Mouse (Mus musculus) right cerebral cortex, postnatal 4 days (tissue): Measurements from ENCODE around the gene Olfr1393.
"Not testable (repeated sequence)": the region's sequence is repeated elsewhere in the genome, so short reads cannot be mapped to it uniquely, and the experiment has no call there.

Experiments used
- DNase-seq: peaks from one replicate; pipeline ENCODE4 v3.0.0-alpha.2; 2022

Gene Olfr1393

GRCm38 (mm10) chr11:49252048-49252447 is 26.1 kb upstream of the Olfr1393 start:
- no peak for DNase-seq

DNA sequence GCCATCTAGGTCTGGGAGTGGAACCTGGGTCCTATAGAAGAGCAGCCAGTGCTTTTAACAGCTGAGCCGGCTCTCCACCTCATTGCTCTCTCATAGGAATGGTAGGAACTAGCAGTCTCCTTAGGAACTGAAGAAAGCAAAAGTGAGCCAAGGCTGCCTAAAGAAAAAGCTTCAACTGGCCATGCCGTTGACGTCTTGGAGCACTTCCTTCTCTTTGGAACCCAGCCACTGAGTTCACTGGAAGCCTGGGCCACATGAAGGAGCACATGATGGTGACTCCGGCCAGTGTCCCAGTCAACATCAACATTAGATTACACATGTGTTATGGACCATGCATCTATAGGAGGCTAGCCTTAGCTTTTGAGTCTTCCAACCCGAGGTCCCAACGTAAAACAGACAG is 25.1 kb upstream of the Olfr1393 start:
- no peak for DNase-seq

GRCm38 (mm10) chr11:49259296-49259695 is 18.8 kb upstream of the Olfr1393 start:
- DNase-seq: no peak

DNA sequence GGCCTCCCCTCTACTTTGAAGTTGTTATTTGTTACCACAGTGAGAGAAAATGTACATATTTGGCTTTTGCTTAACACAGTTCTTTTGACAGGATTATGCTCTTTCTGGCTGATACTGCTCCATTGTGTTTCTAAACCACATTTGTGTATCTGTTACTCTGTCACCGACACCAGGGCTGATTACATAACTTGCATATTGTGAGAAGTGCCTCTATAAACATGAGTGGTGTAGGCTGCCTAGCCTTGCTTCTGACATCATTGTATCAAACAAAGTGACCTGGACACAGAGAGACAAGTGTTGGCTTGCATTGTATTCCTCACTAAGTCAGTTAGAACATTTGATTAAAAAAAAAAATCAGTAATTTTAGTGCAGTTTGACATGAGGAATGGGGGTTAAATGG is 18.3 kb upstream of the Olfr1393 start:
- no peak for DNase-seq

- no peak for DNase-seq
These were observed 17.3 kb upstream of the Olfr1393 start for GRCm38 (mm10) chr11:49260598-49261312.

DNA sequence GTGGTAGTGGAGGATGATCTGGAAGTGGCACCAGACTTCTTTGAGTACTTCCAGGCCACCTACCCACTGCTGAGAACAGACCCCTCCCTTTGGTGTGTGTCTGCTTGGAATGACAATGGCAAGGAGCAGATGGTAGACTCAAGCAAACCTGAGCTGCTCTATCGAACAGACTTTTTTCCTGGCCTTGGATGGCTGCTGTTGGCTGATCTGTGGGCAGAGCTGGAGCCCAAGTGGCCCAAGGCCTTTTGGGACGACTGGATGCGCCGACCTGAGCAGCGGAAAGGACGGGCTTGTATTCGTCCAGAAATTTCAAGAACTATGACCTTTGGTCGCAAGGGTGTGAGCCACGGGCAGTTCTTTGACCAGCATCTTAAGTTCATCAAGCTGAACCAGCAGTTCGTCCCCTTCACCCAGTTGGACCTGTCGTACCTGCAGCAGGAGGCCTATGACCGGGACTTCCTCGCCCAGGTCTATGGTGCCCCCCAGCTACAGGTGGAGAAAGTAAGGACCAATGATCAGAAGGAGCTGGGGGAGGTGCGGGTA is 16.7 kb upstream of the Olfr1393 start:
- no peak for DNase-seq

- no peak for DNase-seq
These were observed 15.8 kb upstream of the Olfr1393 start for GRCm38 (mm10) chr11:49262286-49262685.

- no peak for DNase-seq
These were observed 15.0 kb upstream of the Olfr1393 start for GRCm38 (mm10) chr11:49263149-49263548.

GRCm38 (mm10) chr11:49264081-49264480 is 14.0 kb upstream of the Olfr1393 start:
- no peak for DNase-seq

DNA sequence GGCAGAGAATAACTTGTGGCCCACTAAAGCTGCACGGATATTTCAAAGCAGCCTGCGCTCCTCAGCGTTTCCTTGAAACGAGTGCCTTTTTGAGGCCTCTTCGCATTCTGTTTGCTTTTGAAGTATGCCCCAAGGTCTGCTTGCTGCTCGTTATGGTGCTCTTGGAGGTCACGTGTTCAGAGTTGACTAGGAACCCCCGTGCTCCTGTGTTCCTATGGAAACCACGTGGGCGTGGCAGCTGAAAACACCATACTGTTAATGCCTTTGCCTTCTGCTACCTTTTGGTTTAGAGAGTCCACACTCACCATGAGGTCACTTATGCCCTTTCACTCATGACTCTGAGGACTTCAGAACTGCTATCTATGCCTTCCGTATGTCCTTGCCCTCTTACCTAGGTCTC is 13.5 kb upstream of the Olfr1393 start:
- no peak for DNase-seq

DNA sequence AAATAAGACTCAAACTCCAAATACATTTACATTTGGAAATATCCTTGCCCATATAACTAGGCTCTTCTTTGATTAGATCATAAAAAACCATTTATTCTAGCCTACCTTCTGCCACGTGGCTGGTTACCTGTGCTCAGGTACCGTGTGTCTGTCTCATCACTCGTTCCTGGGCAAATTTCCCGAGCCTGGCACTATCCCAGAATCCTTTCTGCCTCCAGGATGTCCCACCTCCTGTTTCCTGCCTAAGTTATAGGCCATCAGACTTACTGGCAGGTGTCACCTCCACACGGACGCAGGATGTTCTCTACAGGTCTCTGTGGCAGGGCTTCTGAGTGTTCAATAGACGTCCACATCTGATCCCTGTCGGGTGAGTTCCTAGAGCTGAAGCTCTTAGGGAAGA is 13.0 kb upstream of the Olfr1393 start:
- DNase-seq: no peak

DNA sequence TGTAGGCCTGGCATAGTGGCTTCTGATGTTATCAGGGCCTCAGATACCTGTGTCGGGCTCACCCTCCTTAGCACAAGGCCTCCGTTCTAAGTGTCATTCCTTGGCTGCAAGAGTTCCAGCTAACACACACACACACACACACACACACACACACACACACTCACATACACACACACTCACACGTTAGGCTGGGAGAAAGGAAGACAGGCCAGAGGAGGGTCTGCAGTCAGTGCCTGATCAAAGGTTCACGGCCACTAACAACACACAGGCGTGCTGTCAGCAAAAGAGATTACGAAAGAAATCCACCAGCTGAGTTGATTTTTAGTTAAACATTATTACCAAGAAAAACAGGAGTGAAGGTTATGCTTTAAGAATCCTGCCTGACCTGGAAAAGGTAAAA is 11.4 kb upstream of the Olfr1393 start:
- DNase-seq: no peak

GRCm38 (mm10) chr11:49267316-49267715 is 10.8 kb upstream of the Olfr1393 start:
- DNase-seq: no peak

DNA sequence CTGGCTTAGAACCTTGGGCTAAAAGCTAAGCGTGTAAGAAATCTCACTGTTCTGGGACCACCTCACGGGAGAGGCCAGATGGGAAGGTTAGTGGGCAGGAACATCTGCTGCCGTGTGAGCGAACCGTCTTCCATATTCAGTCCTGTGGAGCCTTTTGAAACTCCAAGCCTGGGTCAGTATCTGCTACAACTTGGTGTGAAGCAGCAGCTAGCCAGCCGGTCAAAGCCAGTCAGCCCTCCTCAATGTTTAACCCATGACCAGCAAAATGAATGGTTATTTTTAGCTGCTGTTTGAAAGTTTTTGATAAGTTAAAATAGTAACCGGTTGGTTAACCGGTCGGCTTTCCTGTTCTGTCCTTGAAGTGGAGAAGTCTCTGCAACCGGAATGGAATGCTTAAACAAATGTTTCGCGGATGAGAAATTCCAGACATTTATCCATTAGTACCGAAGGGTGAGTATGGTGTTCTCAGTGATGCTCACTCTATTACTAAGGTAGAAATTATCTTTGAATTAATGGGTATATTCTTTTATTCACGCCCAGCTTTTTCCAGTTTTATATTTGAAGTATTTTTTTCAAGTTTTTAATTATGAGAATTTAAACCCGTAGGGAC is 10.0 kb upstream of the Olfr1393 start:
- DNase-seq: no peak

- no peak for DNase-seq
These were observed 8.3 kb upstream of the Olfr1393 start for GRCm38 (mm10) chr11:49269761-49270160.

- no peak for DNase-seq
These were observed 7.7 kb upstream of the Olfr1393 start for GRCm38 (mm10) chr11:49270368-49270767.

DNA sequence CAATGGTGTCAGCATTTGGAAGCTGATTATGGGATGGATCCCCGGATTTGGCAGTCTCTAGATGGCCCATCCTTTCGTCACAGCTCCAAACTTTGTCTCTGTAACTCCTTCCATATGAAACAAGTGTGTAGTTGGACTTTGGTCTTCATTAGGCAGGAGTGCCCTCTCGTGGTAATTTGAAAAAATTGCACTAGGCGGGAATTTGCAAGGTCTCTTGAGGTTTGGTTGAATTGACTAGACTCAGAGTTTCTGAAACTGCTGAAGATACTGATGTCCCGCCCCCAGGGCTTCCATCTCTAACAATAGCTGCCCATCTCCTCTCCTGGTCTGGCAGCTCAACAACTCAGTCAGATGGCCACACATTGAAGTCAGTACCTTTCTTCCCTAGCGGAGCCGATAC is 6.8 kb upstream of the Olfr1393 start:
- no peak for DNase-seq

DNA sequence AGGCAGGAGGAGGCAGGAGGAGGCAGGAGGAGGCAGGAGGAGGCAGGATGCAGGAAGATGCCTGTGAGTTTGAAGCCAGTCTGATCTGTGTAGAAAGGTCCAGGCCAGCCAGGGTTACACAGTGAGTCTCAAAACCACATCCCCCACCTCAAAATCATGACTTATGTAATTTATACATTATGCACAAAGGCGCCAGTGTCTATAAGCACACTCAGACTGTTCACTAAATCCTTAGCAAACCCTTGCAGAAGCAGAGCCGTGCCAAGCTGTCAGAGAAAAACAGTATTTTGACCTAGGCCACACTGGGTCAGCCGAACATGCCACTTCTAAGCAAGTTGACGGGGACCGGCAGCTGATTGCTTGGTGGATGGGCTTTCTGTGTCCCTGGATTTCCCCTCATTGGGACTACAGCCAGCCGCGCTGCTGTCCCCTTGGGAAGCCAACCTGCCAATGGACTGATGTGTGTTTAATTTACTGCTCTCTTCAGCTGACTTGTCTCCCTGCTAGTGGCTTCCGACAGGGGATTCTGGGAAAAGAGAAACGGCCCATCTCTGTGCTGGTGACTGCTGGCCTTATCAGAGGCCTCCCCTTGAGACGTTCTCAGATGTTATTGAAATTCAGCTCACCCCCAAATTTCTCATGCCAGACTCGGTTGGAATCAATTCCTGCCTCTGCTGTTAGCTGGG is 4.1 kb upstream of the Olfr1393 start:
- no peak for DNase-seq

- not testable (repeated sequence) for DNase-seq
These were observed 6.9 kb downstream of the Olfr1393 start, which contains the start of gene Olfr1392 for GRCm38 (mm10) chr11:49284982-49285381. Olfr1392 (plus strand) TSS chr11:49285282.

GRCm38 (mm10) chr11:49287251-49287650 is 9.1 kb downstream of the Olfr1393 start:
- no peak for DNase-seq

DNA sequence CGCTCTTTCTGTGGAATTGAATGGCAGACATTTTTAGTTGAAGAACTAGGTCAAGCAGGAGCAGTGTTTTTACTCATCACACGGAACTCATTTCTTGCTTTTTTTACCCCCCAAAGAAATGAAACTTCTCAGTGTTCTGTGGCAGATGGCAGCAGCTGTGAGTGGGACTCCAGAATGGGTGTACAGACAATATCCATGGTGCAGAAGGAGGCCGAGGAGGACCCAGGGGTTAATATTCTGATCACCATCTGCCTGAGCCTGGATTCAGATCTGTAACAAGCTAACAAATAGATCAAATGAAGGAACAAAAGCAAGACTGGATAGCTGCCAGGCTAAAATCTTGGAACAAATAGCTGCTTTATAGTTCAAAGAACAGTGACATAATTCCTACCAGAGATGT is 14.7 kb downstream of the Olfr1393 start:
- no peak for DNase-seq

- DNase-seq: no peak
These were observed 26.3 kb downstream of the Olfr1393 start, which contains the start of gene Olfr10 for GRCm38 (mm10) chr11:49304441-49304840. Olfr10 (plus strand) TSS chr11:49304741.

DNA sequence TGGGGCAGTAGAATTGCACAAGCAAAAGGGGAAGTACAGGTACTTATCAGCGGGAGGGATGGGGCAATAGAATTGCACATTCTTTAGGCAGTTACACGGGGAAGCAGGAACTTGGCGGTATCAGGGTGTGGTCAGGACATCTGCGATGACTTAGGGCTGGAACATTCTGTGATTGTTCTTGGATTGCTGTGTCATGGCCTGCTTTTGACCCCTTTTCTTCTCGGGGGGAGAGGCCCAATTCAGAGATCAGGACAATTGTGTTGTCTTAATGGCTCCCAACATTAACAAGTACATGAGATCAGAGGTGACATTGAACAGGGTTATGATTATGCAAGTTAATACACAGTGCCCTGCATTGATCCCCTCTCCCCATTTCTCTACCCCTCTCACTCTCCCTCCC is 30.4 kb downstream of the Olfr1393 start:
- not testable (repeated sequence) for DNase-seq

DNA sequence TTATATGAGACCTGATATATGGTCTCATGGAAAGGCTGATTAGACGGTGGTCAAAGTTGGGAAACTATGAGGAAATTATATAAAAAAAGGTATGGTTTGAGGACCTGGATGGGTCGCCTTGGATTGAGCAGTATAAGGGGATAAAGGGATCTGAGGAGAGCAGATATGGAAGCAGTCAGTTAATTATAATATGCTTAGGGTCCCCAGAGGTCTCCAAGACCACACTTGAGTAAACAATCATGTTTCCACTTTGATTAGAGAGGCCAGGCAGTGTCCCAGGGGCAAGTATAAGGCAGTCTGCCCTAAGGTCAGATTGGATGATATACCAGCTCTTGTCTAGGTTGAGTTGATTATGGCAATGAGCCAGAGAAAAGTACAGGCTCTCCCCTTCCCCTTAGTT is 44.3 kb downstream of the Olfr1393 start, which contains the start of gene Olfr1391:
Gene Olfr1391, plus strand, starts transcription at position 301 of the 400 bp plus-strand sequence.
- no peak for DNase-seq
